26 mouse cellular contexts compared by ENCODE assay signal in genomic region chr10:98789763-98790162, GRCm38 (mm10).
DNase-seq lines count a peak whose midpoint lies in the region; ATAC-seq lines count a peak whose summit lies in the region.
"Had no signal": no experiment of that assay in that cellular context is flagged by ENCODE, and none has a peak within 500 bp of the region (broad histone marks: within the 10 kb centered on the region; RNA-seq: fewer than 3 reads in every experiment).

No protein-coding gene starts in this region.

- intact Hi-C loops in heart, postnatal 25 days (cut with DNase I): no loop called here

- H3K27ac ChIP-seq in lung, embryonic 16.5 days (ENCODE audit: low read length): peak overlapping the region; percentile 65; the same call in 1 of the 2 replicates
- H3K27ac ChIP-seq in midbrain, embryonic 11.5 days (ENCODE audit: low read depth, low read length): no peak overlapping the region
- H3K27ac ChIP-seq: heart, adult 2 months; hindbrain, embryonic 14.5 days; liver, embryonic 12.5 days; midbrain, embryonic 15.5 days; neural tube, embryonic 12.5 days; stomach, embryonic 15.5 days had no signal

- H3K4me2 ChIP-seq in lung, embryonic 16.5 days (ENCODE audit: low read depth, low read length): no peak overlapping the region
- no peak overlapping the region for H3K4me2 ChIP-seq in midbrain, embryonic 11.5 days
- H3K4me2 ChIP-seq: heart, embryonic 12.5 days; hindbrain, embryonic 14.5 days; liver, embryonic 12.5 days; midbrain, embryonic 15.5 days; neural tube, embryonic 12.5 days; stomach, embryonic 15.5 days had no signal

- no peaks in the 10 kb centered on the region for H3K9me3 ChIP-seq in lung, embryonic 16.5 days (ENCODE audit: control insufficient read depth, low read length)
- no peaks in the 10 kb centered on the region for H3K9me3 ChIP-seq in midbrain, embryonic 11.5 days (ENCODE audit: control insufficient read depth, low read length)
- H3K9me3 ChIP-seq: heart, embryonic 12.5 days; liver, embryonic 12.5 days; midbrain, embryonic 15.5 days; neural tube, embryonic 12.5 days; stomach, embryonic 15.5 days had no signal

- no peak overlapping the region for H3K4me3 ChIP-seq in lung, embryonic 16.5 days (ENCODE audit: low read length)
- no peak overlapping the region for H3K4me3 ChIP-seq in midbrain, embryonic 11.5 days (ENCODE audit: low read depth, low read length)
- H3K4me3 ChIP-seq: erythroblast, embryonic 14.5 days; heart, adult 2 months; heart, embryonic 12.5 days; liver, embryonic 12.5 days; midbrain, embryonic 15.5 days; neural tube, embryonic 12.5 days; stomach, embryonic 15.5 days had no signal

- ATAC-seq in lung, embryonic 16.5 days (ENCODE audit: low read depth): no peak
- no peak for ATAC-seq in midbrain, embryonic 11.5 days (ENCODE audit: low FRiP score)
- ATAC-seq: forebrain, embryonic 16.5 days; intestine, postnatal 0 days; liver, embryonic 12.5 days; liver, postnatal 0 days; midbrain, embryonic 15.5 days had no signal

- peak; percentile 71 for DNase-seq in heart, adult 11 months
- DNase-seq in heart, postnatal 25 days (ENCODE audit: low spot score): no peak
- no peak for DNase-seq in lung, postnatal 14 days
- peak; percentile 67 for DNase-seq in brain, adult 2 months (ENCODE audit: low read depth, low spot score)
- DNase-seq in layer of hippocampus, adult 9-10 months (ENCODE audit: low spot score): peak; percentile 27
- DNase-seq in midbrain, embryonic 11.5 days (ENCODE audit: low spot score, missing footprints): no peak
- no peak for DNase-seq in Muller cell, postnatal 12 days (ENCODE audit: inconsistent ontology term)
- DNase-seq: adrenal gland, postnatal 14 days; cerebellum, adult 18-20 months; gastrocnemius, postnatal 36 days; heart, adult 2 months; kidney, adult 9 months; kidney, postnatal 10 days; liver, postnatal 0 days; thymus, adult 18-20 months; thymus, postnatal 25 days had no signal

- no peaks in the 10 kb centered on the region for H3K36me3 ChIP-seq in lung, embryonic 16.5 days (ENCODE audit: control insufficient read depth, insufficient read depth, low read length)
- no peaks in the 10 kb centered on the region for H3K36me3 ChIP-seq in midbrain, embryonic 11.5 days (ENCODE audit: control insufficient read depth, insufficient read depth, low read length)
- H3K36me3 ChIP-seq: heart, embryonic 12.5 days; liver, embryonic 12.5 days; midbrain, embryonic 15.5 days; neural tube, embryonic 12.5 days; stomach, embryonic 15.5 days had no signal

- no peaks in the 10 kb centered on the region for H3K27me3 ChIP-seq in lung, embryonic 16.5 days (ENCODE audit: control insufficient read depth, insufficient read depth, low read depth, low read length)
- no peaks in the 10 kb centered on the region for H3K27me3 ChIP-seq in midbrain, embryonic 11.5 days (ENCODE audit: control insufficient read depth, insufficient read depth, low read length)
- H3K27me3 ChIP-seq: heart, embryonic 12.5 days; liver, embryonic 12.5 days; midbrain, embryonic 15.5 days; neural tube, embryonic 12.5 days; stomach, embryonic 15.5 days had no signal

- H3K4me1 ChIP-seq in lung, embryonic 16.5 days (replicated peaks; ENCODE audit: control insufficient read depth, insufficient read depth, low read length): no peaks in the 10 kb centered on the region; the same call in 1 of the 2 replicates
- H3K4me1 ChIP-seq in midbrain, embryonic 11.5 days (ENCODE audit: control insufficient read depth, insufficient read depth, low read length): no peaks in the 10 kb centered on the region
- H3K4me1 ChIP-seq: heart, embryonic 12.5 days; liver, embryonic 12.5 days; midbrain, embryonic 15.5 days; stomach, embryonic 15.5 days had no signal

- no peak overlapping the region for H3K9ac ChIP-seq in lung, embryonic 16.5 days (ENCODE audit: low read length)
- H3K9ac ChIP-seq in midbrain, embryonic 11.5 days (ENCODE audit: low read length): no peak overlapping the region
- H3K9ac ChIP-seq: heart, embryonic 12.5 days; hindbrain, embryonic 14.5 days; liver, embryonic 12.5 days; liver, postnatal 0 days; midbrain, embryonic 15.5 days; neural tube, embryonic 12.5 days; stomach, embryonic 15.5 days had no signal

- WGBS in lung, embryonic 16.5 days: 95% methylated on average over 9 of the region's 9 CpGs
- 95% methylated on average over 9 of the region's 9 CpGs for WGBS in midbrain, embryonic 11.5 days

Comparison
In these comparisons a context has a peak if more than half of its experiments do, and no peak if none do; other contexts are left out.
1. DNase-seq: peak in heart, adult 11 months (single experiment), brain, adult 2 months (single experiment) and layer of hippocampus, adult 9-10 months (single experiment); none in heart, postnatal 25 days (single experiment), lung, postnatal 14 days (single experiment), midbrain, embryonic 11.5 days (single experiment) and Muller cell, postnatal 12 days (single experiment).